Mouse (Mus musculus): ENCODE results near the gene Adat1. TPM values are rescaled to one million over a fixed set of nuclear protein-coding genes. Genes with fewer than 3 reads are reported as not detected.
"Not testable (repeated sequence)": the region's sequence is repeated elsewhere in the genome, so short reads cannot be mapped to it uniquely, and the experiment has no call there.

The Adat1 gene
- polyA plus RNA-seq, 1 experiment from 2014 or later: 5.6 TPM

GRCm38 (mm10) chr8:111939516-111940142 is 52.5 kb downstream of the Adat1 start:
- peak; percentile 20 for DNase-seq
- peak overlapping the region; percentile 55; the same call in 1 of the 2 replicates for H3K27ac ChIP-seq (replicated peaks; ENCODE audit: low read depth, low read length)
- H3K4me3 ChIP-seq (replicated peaks; ENCODE audit: low read depth, low read length): peak overlapping the region; percentile 99
- H3K9ac ChIP-seq (replicated peaks; ENCODE audit: low read length): peak overlapping the region; percentile 29; the same call in 1 of the 2 replicates
- no peaks in the 10 kb centered on the region for H3K27me3 ChIP-seq (ENCODE audit: control insufficient read depth, insufficient read depth, low read length)
- WGBS: 11% methylated on average over 10 of the region's 10 CpGs
- no peaks in the 10 kb centered on the region for H3K9me3 ChIP-seq (ENCODE audit: control insufficient read depth, low read length)
- peak overlapping the region; percentile 91 for H3K4me2 ChIP-seq (ENCODE audit: low read length)
- peaks cover 22% of the 10 kb centered on the region for H3K36me3 ChIP-seq (ENCODE audit: control insufficient read depth, insufficient read depth, low read length)
- ATAC-seq (ENCODE audit: low FRiP score, low TSS enrichment): peak; percentile 48
- peaks cover 14% of the 10 kb centered on the region for H3K4me1 ChIP-seq (ENCODE audit: control insufficient read depth, insufficient read depth, low read length)

- not testable (repeated sequence) for H3K9me3 ChIP-seq (ENCODE audit: control insufficient read depth, low read length); DNase-seq; H3K27me3 ChIP-seq (ENCODE audit: control insufficient read depth, insufficient read depth, low read length); H3K36me3 ChIP-seq (ENCODE audit: control insufficient read depth, insufficient read depth, low read length); H3K4me2 ChIP-seq (ENCODE audit: low read length); ATAC-seq (ENCODE audit: low FRiP score, low TSS enrichment); H3K27ac ChIP-seq (replicated peaks; ENCODE audit: low read depth, low read length); H3K4me3 ChIP-seq (replicated peaks; ENCODE audit: low read depth, low read length); H3K9ac ChIP-seq (replicated peaks; ENCODE audit: low read length)
- WGBS: 88% methylated on average over 9 of the region's 9 CpGs
- H3K4me1 ChIP-seq (ENCODE audit: control insufficient read depth, insufficient read depth, low read length): peaks cover 14% of the 10 kb centered on the region
Measured at GRCm38 (mm10) chr8:111938076-111938985, 53.8 kb downstream of the Adat1 start.

GRCm38 (mm10) chr8:111937184-111937583 is 54.9 kb downstream of the Adat1 start:
- no peak overlapping the region for H3K4me2 ChIP-seq (ENCODE audit: low read length)
- no peak overlapping the region for H3K27ac ChIP-seq (replicated peaks; ENCODE audit: low read depth, low read length)
- H3K4me3 ChIP-seq (replicated peaks; ENCODE audit: low read depth, low read length): no peak overlapping the region
- DNase-seq: no peak
- no peak overlapping the region for H3K9ac ChIP-seq (replicated peaks; ENCODE audit: low read length)
- peaks cover 3% of the 10 kb centered on the region; the same call in 1 of the 2 replicates for H3K36me3 ChIP-seq (ENCODE audit: control insufficient read depth, insufficient read depth, low read length)
- 74% methylated on average over 3 of the region's 3 CpGs for WGBS
- no peaks in the 10 kb centered on the region for H3K27me3 ChIP-seq (ENCODE audit: control insufficient read depth, insufficient read depth, low read length)
- peaks cover 14% of the 10 kb centered on the region for H3K4me1 ChIP-seq (ENCODE audit: control insufficient read depth, insufficient read depth, low read length)
- no peak for ATAC-seq (ENCODE audit: low FRiP score, low TSS enrichment)
- no peaks in the 10 kb centered on the region for H3K9me3 ChIP-seq (ENCODE audit: control insufficient read depth, low read length)

GRCm38 (mm10) chr8:111934201-111934600 is 57.9 kb downstream of the Adat1 start:
- no peak for ATAC-seq (ENCODE audit: low FRiP score, low TSS enrichment)
- Histone ChIP-seq H3K4me3 (replicated peaks; ENCODE audit: low read depth, low read length) (no peak overlapping the region), H3K4me1 (ENCODE audit: control insufficient read depth, insufficient read depth, low read length) (no peaks in the 10 kb centered on the region), H3K27me3 (ENCODE audit: control insufficient read depth, insufficient read depth, low read length) (no peaks in the 10 kb centered on the region), H3K9ac (replicated peaks; ENCODE audit: low read length) (no peak overlapping the region), H3K4me2 (ENCODE audit: low read length) (peak overlapping the region; percentile 87), H3K9me3 (ENCODE audit: control insufficient read depth, low read length) (no peaks in the 10 kb centered on the region), H3K27ac (replicated peaks; ENCODE audit: low read depth, low read length) (0 out of 2 replicates have a peak overlapping the region, but pooled peaks have one; percentile 93), H3K36me3 (ENCODE audit: control insufficient read depth, insufficient read depth, low read length) (no peaks in the 10 kb centered on the region)
- DNase-seq: no peak
- WGBS: 94% methylated on average over 2 of the region's 2 CpGs

- peak within 1 kb of the TSS; percentile 87 for H3K4me2 ChIP-seq (ENCODE audit: low read length)
- no peaks in the 10 kb centered on the region for H3K27me3 ChIP-seq (ENCODE audit: control insufficient read depth, insufficient read depth, low read length)
- H3K9ac ChIP-seq (replicated peaks; ENCODE audit: low read length): peak within 1 kb of the TSS; percentile 80
- DNase-seq (peak; percentile 96), ATAC-seq (ENCODE audit: low FRiP score, low TSS enrichment) (peak; percentile 99)
- H3K9me3 ChIP-seq (ENCODE audit: control insufficient read depth, low read length): no peaks in the 10 kb centered on the region
- peak within 1 kb of the TSS; percentile 78 for H3K4me3 ChIP-seq (replicated peaks; ENCODE audit: low read depth, low read length)
- peak within 1 kb of the TSS; percentile 93 for H3K27ac ChIP-seq (replicated peaks; ENCODE audit: low read depth, low read length)
- no peaks in the 10 kb centered on the region for H3K4me1 ChIP-seq (ENCODE audit: control insufficient read depth, insufficient read depth, low read length)
- no peaks in the 10 kb centered on the region for H3K36me3 ChIP-seq (ENCODE audit: control insufficient read depth, insufficient read depth, low read length)
- WGBS: under 1% methylated on average over 53 of the region's 53 CpGs
Measured at GRCm38 (mm10) chr8:111933348-111934076, 58.6 kb downstream of the Adat1 start, which contains the start of gene Tmem231. Tmem231 (minus strand) TSS chr8:111933881.

- H3K9ac ChIP-seq (replicated peaks; ENCODE audit: low read length): peak overlapping the region; percentile 80
- H3K9me3 ChIP-seq (ENCODE audit: control insufficient read depth, low read length): no peaks in the 10 kb centered on the region
- 32% methylated on average over 19 of the region's 19 CpGs for WGBS
- ATAC-seq (ENCODE audit: low FRiP score, low TSS enrichment) (0 out of 2 replicates have a peak, but pooled peaks have one; percentile 4), DNase-seq (peak; percentile 48)
- H3K4me3 ChIP-seq (replicated peaks; ENCODE audit: low read depth, low read length): peak overlapping the region; percentile 78
- H3K36me3 ChIP-seq (ENCODE audit: control insufficient read depth, insufficient read depth, low read length): no peaks in the 10 kb centered on the region
- H3K4me1 ChIP-seq (ENCODE audit: control insufficient read depth, insufficient read depth, low read length): no peaks in the 10 kb centered on the region
- peak overlapping the region; percentile 93 for H3K27ac ChIP-seq (replicated peaks; ENCODE audit: low read depth, low read length)
- peak overlapping the region; percentile 87 for H3K4me2 ChIP-seq (ENCODE audit: low read length)
- no peaks in the 10 kb centered on the region for H3K27me3 ChIP-seq (ENCODE audit: control insufficient read depth, insufficient read depth, low read length)
Measured at GRCm38 (mm10) chr8:111932580-111933336, 59.3 kb downstream of the Adat1 start.

GRCm38 (mm10) chr8:111931721-111932120 is 60.4 kb downstream of the Adat1 start:
- DNase-seq: no peak
- 78% methylated on average over 16 of the region's 16 CpGs for WGBS
- Histone ChIP-seq H3K4me3 (replicated peaks; ENCODE audit: low read depth, low read length) (no peak overlapping the region), H3K9me3 (ENCODE audit: control insufficient read depth, low read length) (no peaks in the 10 kb centered on the region), H3K4me2 (ENCODE audit: low read length) (no peak overlapping the region), H3K9ac (replicated peaks; ENCODE audit: low read length) (no peak overlapping the region), H3K27me3 (ENCODE audit: control insufficient read depth, insufficient read depth, low read length) (no peaks in the 10 kb centered on the region), H3K36me3 (ENCODE audit: control insufficient read depth, insufficient read depth, low read length) (no peaks in the 10 kb centered on the region), H3K4me1 (ENCODE audit: control insufficient read depth, insufficient read depth, low read length) (no peaks in the 10 kb centered on the region), H3K27ac (replicated peaks; ENCODE audit: low read depth, low read length) (no peak overlapping the region)
- ATAC-seq (ENCODE audit: low FRiP score, low TSS enrichment): no peak

Measured in midbrain, embryonic 14.5 days (tissue).